Mouse (Mus musculus) left cerebral cortex, adult 2 months (tissue): Measurements from ENCODE around the gene Gpalpp1. TPM values are rescaled to one million over a fixed set of nuclear protein-coding genes. Genes with fewer than 3 reads are reported as not detected.
A peak's percentile ranks its signal among the peaks of the same experiment; 100 is the strongest.

Experiments
- DNase-seq, 2 experiments: peaks; one replicate each; pipeline ENCODE4 v3.0.0; 2021 to 2022; ENCODE audit warnings: low spot score in 2 of 2, mixed read lengths in 1 of 2; ENCODE audit errors: extremely low spot score in 1 of 2
- H3K27ac ChIP-seq: fragments of 200-600 bp; 2 replicates; pipeline ENCODE4 v1.8.1; 2022
- H3K4me3 ChIP-seq: fragments of 200-600 bp; 2 replicates; pipeline ENCODE4 v1.8.1; 2022
- CTCF ChIP-seq: fragments of 200-600 bp; IDR thresholded peaks from 2 replicates; pipeline ENCODE4 v1.8.1; 2022; ENCODE audit warnings: antibody characterized with exemption, mild to moderate bottlenecking, moderate library complexity
- intact Hi-C: fragments of 180-260 bp; cut with DNase I; formaldehyde crosslinking; loops from one replicate; pipeline ENCODE4 v1.15.1; 2025
- long read RNA-seq, 2 experiments: library from polyadenylated mRNA; stranded (forward); transcript quantifications; one replicate each; pipeline ENCODE4 v2.0.0; 2021; ENCODE audit warnings: borderline mapping rate in 2 of 2
- total RNA-seq, 2 experiments: library from RNA; stranded (reverse); gene quantifications; 2 replicates each; pipeline ENCODE4 v1.2.3; 2021

Gene Gpalpp1
- 10 to 100 TPM; 23.2 to 23.6 TPM for total RNA-seq
- long read RNA-seq, experiment 1, full-length matches to known transcripts = 17 of 22 reads
- long read RNA-seq, experiment 1, partial matches to known transcripts = 0 of 22 reads
- long read RNA-seq, experiment 1, other reads (novel, unspliced or antisense) = 5 of 22 reads
- long read RNA-seq, experiment 2, full-length matches to known transcripts = 9 of 11 reads
- long read RNA-seq, experiment 2, partial matches to known transcripts = 0 of 11 reads
- long read RNA-seq, experiment 2, other reads (novel, unspliced or antisense) = 2 of 11 reads

DNA sequence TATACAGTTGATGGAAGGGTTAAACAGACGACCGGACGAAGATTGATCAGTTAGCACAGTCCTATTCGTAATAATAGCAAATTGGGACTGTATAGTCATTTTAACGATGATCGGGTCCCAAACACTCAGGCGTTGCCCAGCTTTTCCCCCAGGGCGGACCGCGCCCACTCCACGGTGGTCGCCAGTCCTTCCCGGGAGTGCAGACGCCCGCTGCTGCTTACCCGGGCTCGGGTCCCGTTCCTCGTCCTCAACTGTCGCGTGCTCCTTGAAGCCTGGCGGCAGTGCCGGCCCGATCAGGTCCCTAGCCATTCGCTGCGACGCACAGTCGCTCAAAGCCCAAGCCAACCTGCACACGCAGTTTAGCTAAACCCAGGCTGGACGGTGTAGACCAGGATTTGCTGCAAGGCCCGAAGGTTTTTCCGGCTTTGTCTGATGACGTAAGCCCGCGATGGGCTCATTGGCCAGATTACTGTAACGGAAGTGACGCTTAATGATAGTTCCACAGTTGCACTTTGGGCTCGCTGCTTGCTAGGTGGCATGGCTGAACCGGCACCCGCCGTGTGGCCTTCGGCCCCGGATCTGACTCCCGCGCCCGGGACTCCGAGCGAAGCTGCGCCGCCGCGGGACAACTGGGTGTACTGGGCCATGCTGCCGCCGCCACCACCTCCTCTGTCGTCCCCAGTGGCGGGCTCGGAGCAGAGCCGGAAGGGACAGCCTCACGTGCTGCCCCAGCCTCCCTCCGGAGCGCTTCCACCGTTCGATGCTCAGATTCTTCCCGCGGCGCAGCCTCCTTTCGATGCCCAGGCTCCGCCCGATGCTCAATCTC lies at the start of gene Gpalpp1, which contains the start of gene Nufip1:
TSS of gene Gpalpp1 (minus strand) at position 365 of the 826 bp plus-strand sequence.
TSS of gene Nufip1 (plus strand) at position 496 of the 826 bp plus-strand sequence.
- intact Hi-C loops = no loop called here
- peak within 1 kb of the TSS; percentile 98 for H3K4me3 ChIP-seq
- no peak; the same call in 1 of the 2 replicates for TF ChIP-seq CTCF
- DNase-seq = peak; percentile 81 to 87
- H3K27ac ChIP-seq = peak within 1 kb of the TSS; percentile 78

DNA sequence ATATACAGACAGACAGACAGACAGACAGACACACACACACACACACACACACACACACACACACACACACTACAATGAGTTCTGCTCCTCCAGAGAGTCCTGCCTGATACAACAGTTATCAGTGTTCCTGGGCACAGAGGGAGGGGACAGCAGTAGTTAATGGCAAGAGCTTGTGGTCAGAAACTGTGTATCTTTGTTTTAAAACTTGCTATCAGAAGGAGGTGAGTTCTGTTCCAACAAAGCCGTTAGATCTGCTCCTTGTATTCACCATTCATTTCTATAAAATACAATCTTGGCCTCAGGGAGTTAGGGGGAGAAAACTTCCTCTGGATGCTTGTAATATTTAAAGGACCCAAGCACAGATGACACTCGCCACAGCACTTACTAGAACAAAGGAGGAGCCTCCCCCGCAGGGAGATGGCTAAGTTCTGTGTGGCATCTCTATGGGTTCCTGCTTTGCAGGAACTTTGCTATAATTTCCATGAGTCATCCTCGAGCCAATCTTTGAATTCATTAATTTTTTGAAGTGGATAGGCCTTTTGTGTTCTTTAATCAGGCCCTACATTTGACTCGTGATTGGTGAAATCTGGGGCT lies 47.7 kb upstream of the Gpalpp1 start:
- no peak overlapping the region for H3K27ac ChIP-seq
- no peak for TF ChIP-seq CTCF
- no peak for DNase-seq
- intact Hi-C loops = loop anchor here (10.0 kb wide), 1 partner anchor 847 kb away; no protein-coding TSS in a partner anchor
- H3K4me3 ChIP-seq = no peak overlapping the region

DNA sequence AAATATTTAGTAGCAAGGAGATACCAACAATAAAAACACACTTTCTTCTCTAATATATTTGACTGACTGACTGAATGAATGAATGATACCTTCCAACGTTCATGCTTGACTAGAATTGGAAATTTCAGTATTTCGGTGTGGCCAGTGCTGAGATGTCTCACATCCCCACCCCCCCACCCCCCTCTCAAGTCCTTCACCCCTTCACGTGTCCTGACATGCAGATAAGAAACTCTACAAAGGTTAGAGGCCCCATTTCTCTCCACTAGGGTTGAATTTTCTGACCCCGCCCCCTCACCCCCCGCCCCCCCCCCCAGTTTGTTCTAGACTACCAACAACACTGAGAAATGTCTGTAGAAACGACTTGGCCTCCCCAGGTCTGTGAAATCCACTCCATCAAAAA lies 43.3 kb upstream of the Gpalpp1 start:
- H3K4me3 ChIP-seq = no peak overlapping the region

DNA sequence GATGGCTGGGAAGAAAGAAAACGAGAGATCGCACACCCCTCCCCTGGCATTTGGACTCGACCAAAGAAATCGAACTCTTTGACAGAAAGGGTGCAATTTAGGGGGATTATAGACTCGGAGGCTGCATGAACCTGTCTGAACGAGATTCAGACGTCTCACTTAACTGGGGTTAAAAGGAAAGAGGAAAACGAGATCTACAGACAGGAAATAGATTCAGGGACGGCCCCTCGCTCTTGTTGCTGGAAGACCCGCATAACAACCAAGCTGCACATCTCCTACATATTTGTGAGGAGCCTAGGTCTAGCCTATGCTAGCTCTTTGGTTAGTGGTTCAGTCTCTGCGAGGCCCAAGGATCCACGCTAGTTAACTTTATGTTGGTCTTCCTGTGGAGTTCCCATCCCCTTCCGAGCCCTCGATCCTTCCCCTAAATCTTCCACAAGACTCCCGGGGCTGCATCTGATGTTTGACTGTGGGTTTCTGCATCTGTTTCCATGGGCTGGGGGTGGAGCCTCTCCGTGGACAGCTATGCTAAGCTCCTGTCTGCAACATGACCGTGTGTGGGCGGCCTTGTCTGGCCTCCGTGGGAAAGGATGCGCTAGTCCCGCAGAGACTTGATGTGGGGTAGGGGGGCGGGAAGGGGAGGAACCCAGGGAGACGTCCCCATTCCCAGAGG lies 42.6 kb upstream of the Gpalpp1 start:
- H3K4me3 ChIP-seq = peak overlapping the region; percentile 78
- intact Hi-C loops = loop anchor here (2.0 to 10.0 kb wide), 3 partner anchors 104 to 852 kb away; no protein-coding TSS in a partner anchor
- no peak for TF ChIP-seq CTCF
- peak overlapping the region; percentile 56 for H3K27ac ChIP-seq
- DNase-seq = no peak

More for the DNA sequence above, 43.3 kb upstream of the Gpalpp1 start:
- DNase-seq = no peak
- H3K27ac ChIP-seq = no peak overlapping the region
- intact Hi-C loops = loop anchor here (2.0 to 10.0 kb wide), 3 partner anchors 103 to 851 kb away; no protein-coding TSS in a partner anchor
- no peak for TF ChIP-seq CTCF

DNA sequence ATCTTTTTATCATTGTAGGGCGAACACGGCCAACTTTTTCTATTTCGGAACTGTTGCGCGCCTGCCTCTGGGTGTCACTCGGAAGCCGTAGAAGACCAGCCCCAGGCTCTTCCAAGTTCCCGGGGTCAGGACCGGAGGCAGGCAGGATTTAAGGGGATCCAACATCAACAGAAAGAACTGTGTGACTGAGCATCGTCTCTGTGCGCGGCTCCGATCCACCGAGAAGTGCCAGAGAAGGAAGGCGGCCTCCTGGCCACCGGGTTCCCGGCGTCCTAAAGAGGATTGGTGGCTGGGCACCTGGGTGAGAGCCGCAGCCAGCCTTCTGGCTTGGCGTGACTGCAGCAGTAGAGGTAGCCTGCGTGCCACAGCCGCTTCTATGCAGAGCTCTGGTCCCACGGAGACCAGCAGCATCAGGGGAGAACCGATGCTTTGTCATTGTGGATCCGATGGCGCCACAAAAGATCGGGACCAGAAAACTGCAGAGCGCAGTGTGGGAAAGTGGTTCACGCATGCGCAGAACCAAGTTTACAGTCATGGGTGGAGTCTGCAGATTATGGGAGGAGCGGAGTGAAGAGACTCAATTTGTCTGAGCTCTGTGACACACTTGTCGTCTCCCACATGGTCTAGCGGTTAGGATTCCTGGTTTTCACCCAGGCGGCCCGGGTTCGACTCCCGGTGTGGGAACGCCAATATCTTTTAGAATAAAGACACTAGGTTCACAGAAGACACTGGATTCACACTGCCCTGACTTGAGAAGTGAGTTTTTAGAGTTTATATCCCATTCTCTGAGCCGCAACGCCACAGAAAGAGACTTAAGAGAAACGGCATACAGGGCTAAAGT lies 41.8 kb upstream of the Gpalpp1 start:
- peak; percentile 96 to 98 for DNase-seq
- Histone ChIP-seq H3K27ac (peak overlapping the region; percentile 99), H3K4me3 (peak overlapping the region; percentile 78)
- intact Hi-C loops = loop anchor here (1.0 to 10.0 kb wide), 4 partner anchors 105 to 852 kb away; partner anchors contain the start of gene Tsc22d1
- TF ChIP-seq CTCF = peak; percentile 44

DNA sequence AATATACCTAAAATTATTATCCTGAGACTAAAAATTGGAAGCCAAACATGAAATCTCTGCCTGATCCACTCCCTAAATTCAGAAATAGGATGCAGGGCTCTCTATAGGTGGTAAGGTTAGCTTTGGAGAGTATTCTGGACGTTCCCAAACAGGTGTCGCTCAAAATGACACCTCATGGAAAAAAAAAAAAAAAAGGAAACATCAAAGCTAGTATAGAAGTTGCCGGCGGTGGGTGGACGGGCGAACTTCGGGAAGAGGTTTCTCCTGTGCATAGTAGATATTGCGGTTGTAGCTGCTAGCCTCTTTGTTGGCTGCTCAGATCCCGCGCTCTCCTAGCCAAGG lies 41.2 kb upstream of the Gpalpp1 start:
- TF ChIP-seq CTCF = no peak
- Histone ChIP-seq H3K4me3 (peak overlapping the region; percentile 78), H3K27ac (peak overlapping the region; percentile 99)
- no peak for DNase-seq
- intact Hi-C loops = loop anchor here (1.0 to 10.0 kb wide), 4 partner anchors 106 to 853 kb away; partner anchors contain the start of gene Tsc22d1

DNA sequence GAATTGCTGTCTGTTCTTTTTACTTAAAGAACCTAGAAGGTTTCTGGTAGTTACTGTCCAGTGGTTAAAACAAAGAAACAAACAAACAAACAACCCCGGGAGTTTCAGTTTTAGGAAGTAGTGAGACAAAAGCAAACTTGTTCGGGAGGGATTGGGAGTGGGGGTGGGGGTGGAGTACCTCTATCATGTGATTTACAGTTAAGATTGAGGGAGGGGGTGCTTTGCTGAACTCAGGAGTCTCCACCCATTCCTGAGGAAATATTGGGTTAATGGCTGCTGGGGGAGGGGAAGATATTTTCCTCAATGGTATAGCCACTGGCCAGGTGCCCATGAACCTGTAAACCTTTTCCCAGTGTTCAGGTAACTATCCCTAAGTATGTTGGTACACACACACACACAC lies 40.5 kb upstream of the Gpalpp1 start:
- Histone ChIP-seq H3K4me3 (no peak overlapping the region), H3K27ac (no peak overlapping the region)
- intact Hi-C loops = loop anchor here (5.0 to 10.0 kb wide), 2 partner anchors 106 to 854 kb away; no protein-coding TSS in a partner anchor
- TF ChIP-seq CTCF = no peak
- DNase-seq = no peak

DNA sequence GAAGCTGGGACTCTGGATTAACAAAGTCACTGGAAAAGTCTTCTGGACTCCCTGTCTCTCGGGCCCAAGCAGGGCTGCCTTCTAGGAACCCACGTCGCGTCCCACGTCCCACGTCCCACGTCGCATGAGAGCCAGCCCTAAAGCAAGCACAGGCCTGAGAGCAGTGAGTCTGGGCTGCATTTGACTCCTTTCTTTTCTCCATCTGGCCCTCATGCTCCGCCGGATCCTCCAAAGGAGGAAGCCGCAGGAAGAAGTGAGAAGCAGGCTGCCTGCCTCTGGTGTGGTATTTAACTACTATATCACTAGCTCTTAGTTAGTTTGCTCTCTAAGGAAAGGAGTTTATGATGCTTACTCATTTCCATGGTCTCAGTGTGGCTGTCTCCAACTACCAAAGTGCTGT lies 39.9 kb upstream of the Gpalpp1 start:
- TF ChIP-seq CTCF = no peak
- DNase-seq = no peak
- intact Hi-C loops = loop anchor here (5.0 to 10.0 kb wide), 2 partner anchors 107 to 854 kb away; no protein-coding TSS in a partner anchor
- H3K4me3 ChIP-seq = no peak overlapping the region
- no peak overlapping the region for H3K27ac ChIP-seq

DNA sequence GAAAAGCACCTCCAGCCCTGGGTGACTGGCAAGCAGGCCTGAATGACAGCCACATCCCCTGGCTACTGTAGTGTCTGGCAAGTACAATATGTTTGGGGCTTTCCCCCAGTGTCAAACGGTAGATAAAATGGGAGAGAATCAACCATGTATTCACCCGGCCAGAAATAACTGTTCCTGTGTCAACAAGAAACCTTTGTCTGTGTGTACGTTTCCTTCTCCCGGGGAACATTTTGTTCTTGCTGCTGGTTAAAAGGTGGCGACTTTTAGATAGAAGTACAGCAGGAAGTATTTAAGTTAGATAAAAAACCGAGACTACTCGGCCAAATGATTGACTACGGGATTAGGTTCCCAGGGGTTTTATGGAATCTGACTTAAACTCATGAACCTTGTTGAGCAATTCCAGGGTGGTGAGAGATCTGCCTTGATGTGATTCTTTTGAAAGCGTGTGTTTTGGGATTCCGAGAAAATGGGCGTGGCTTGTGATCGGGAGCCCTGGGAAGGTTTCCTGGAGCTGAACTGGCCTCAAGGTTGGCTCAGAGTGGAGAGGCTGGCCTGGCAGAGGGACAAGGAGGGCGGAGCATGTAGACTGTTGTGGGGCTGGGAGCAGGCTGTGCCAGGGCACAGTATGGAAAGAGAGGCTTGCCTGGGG lies 39.1 kb upstream of the Gpalpp1 start:
- TF ChIP-seq CTCF = no peak
- peak; percentile 17 to 29 for DNase-seq
- Histone ChIP-seq H3K4me3 (no peak overlapping the region), H3K27ac (no peak overlapping the region; the same call in 1 of the 2 replicates)
- intact Hi-C loops = loop anchor here (5.0 to 10.0 kb wide), 2 partner anchors 108 to 855 kb away; no protein-coding TSS in a partner anchor

DNA sequence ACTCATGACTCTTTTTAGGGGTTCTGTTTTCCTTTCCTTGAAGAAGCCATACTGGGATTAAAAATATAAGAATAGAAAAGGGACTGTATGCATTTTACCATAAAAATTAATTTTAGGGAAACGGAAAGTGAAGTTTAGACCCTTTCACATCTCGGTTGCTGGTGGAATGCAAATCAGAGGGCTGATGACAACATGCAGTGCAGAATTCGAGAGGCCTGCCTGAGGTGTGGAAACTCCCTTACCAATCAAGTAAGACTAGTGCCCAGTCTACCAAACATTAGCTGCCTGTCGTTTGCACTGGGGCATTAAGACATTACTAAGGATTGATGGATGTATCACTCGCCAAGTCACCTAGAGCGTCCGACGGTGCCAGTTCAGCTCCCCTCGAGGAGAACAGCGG lies 37.7 kb upstream of the Gpalpp1 start:
- TF ChIP-seq CTCF = no peak
- DNase-seq = no peak
- Histone ChIP-seq H3K27ac (no peak overlapping the region), H3K4me3 (no peak overlapping the region)
- intact Hi-C loops = no loop called here
